Mouse (Mus musculus) E14TG2a.4 (cell line): Measurements from ENCODE around the gene Slc38a1.

Experiments used
- CTCF ChIP-seq: conservative IDR thresholded peaks from 2 replicates; pipeline ENCODE4 v1.5.1; 2014; ENCODE audit warnings: low read length
- POU5F1 ChIP-seq: IDR thresholded peaks from 2 replicates; pipeline ENCODE4 v1.6.1; 2014; ENCODE audit warnings: low read length, borderline replicate concordance

GRCm38 (mm10) chr15:96665889-96666288, 23.2 kb upstream of the Slc38a1 start:
- TF ChIP-seq CTCF (peak; percentile 62), POU5F1 (no peak)
